9 mouse cellular contexts compared by ENCODE assay signal in genomic region chr7:66409433-66409832, GRCm38 (mm10). TPM values are rescaled to one million over a fixed set of nuclear protein-coding genes. Genes with fewer than 3 reads are reported as not detected.
DNase-seq lines count a peak whose midpoint lies in the region; ATAC-seq and TF ChIP-seq lines count a peak whose summit lies in the region.
"Had no signal": no experiment of that assay in that cellular context is flagged by ENCODE, and none has a peak within 500 bp of the region (broad histone marks: within the 10 kb centered on the region; RNA-seq: fewer than 3 reads in every experiment).

No protein-coding gene starts in this region.

- H3K4me2 ChIP-seq in midbrain, postnatal 0 days (ENCODE audit: low read depth, low read length, poor library complexity, severe bottlenecking), result no peak overlapping the region

- no peak overlapping the region for H3K27ac ChIP-seq in midbrain, postnatal 0 days (ENCODE audit: low read depth, low read length)

- H3K4me3 ChIP-seq in midbrain, postnatal 0 days (ENCODE audit: low read depth, low read length), result no peak overlapping the region

- no peaks in the 10 kb centered on the region for H3K36me3 ChIP-seq in midbrain, postnatal 0 days (ENCODE audit: insufficient read depth, low read length)

- no peak overlapping the region for H3K9ac ChIP-seq in midbrain, postnatal 0 days (replicated peaks; ENCODE audit: low read length, poor library complexity, severe bottlenecking)

- H3K9me3 ChIP-seq in midbrain, postnatal 0 days (ENCODE audit: low read length), result no peaks in the 10 kb centered on the region

- peak; percentile 90 for TF ChIP-seq CTCF in midbrain, postnatal 0 days (IDR thresholded peaks at IDR 0.05)

- no peaks in the 10 kb centered on the region for H3K27me3 ChIP-seq in midbrain, postnatal 0 days (ENCODE audit: insufficient read depth, low read length)

- no peaks in the 10 kb centered on the region for H3K4me1 ChIP-seq in midbrain, postnatal 0 days (ENCODE audit: insufficient read depth, low read length)

- ATAC-seq in midbrain, postnatal 0 days (ENCODE audit: low FRiP score), result peak; percentile 33; the same call in 1 of the 2 replicates

- peak; percentile 76 for DNase-seq in adrenal gland, postnatal 14 days
- no peak for DNase-seq in adrenal gland, adult 8-10 months
- DNase-seq in layer of hippocampus, adult 11-12 months (ENCODE audit: low spot score), result peak; percentile 13
- no peak for DNase-seq in layer of hippocampus, adult 8-10 months (ENCODE audit: low spot score in 2 of 2)
- DNase-seq in R1 (ENCODE audit: low read depth, low spot score), result peak; percentile 60
- DNase-seq in induced T-regulatory cell, adult 2 months (ENCODE audit: low read depth), result peak; percentile 21
- peak; percentile 79 for DNase-seq in midbrain, postnatal 0 days (ENCODE audit: low spot score)
- DNase-seq in c-Kit-positive CD71-positive TER-119-positive erythroid progenitor cells, embryonic 14.5 days (ENCODE audit: low spot score), result no peak

- 71% methylated on average over 6 of the region's 6 CpGs for WGBS in midbrain, postnatal 0 days

RNA-seq across cellular contexts. Expression of gene Aldh1a3, which starts 17.9 kb away (rescaled TPM):
- total RNA-seq in adrenal gland, postnatal 14 days (2021), result 10.9 and 12.6 TPM in 2 replicates
- 10 to 100 TPM; 17.9 to 26.2 (median 22.4) TPM for total RNA-seq in adrenal gland, adult 8-10 months (2022)
- total RNA-seq in layer of hippocampus, adult 8-10 months (2022), result 1 to 10 TPM in 2 of 4 experiments, under 1 TPM in 2; 0.50 to 1.6 (median 1.0) TPM
- 0.85 and 1.5 TPM in 2 replicates for total RNA-seq in midbrain, postnatal 0 days (2014; rRNA removed)
- polyA plus RNA-seq in midbrain, postnatal 0 days (2015; fragmentation: Nextera tagmentation; extraction: Ambion mirVana), result 0.59 and 1.1 TPM in 2 replicates

RNA-seq across cellular contexts. Expression of gene Lrrk1, which starts 21.3 kb away (rescaled TPM):
- 12.2 and 14.6 TPM in 2 replicates for total RNA-seq in adrenal gland, postnatal 14 days (2021)
- total RNA-seq in adrenal gland, adult 8-10 months (2022), result 10 to 100 TPM; 15.9 to 27.3 (median 21.8) TPM
- total RNA-seq in layer of hippocampus, adult 8-10 months (2022), result 1 to 10 TPM; 3.3 to 7.0 (median 4.9) TPM
- 3.0 and 3.8 TPM in 2 replicates for total RNA-seq in midbrain, postnatal 0 days (2014; rRNA removed)
- polyA plus RNA-seq in midbrain, postnatal 0 days (2015; fragmentation: Nextera tagmentation; extraction: Ambion mirVana), result 2.1 and 2.2 TPM in 2 replicates

RNA-seq across cellular contexts. Expression of gene Gm10974, which starts 43.7 kb away (rescaled TPM):
- total RNA-seq in adrenal gland, postnatal 14 days (2021), result not detected in 2 replicates
- total RNA-seq in adrenal gland, adult 8-10 months (2022), result not detected
- total RNA-seq in layer of hippocampus, adult 8-10 months (2022), result not detected
- not detected in 2 replicates for total RNA-seq in midbrain, postnatal 0 days (2014; rRNA removed)
- not detected in 2 replicates for polyA plus RNA-seq in midbrain, postnatal 0 days (2015; fragmentation: Nextera tagmentation; extraction: Ambion mirVana)
- polyA plus RNA-seq: frontal cortex, adult 2 months had no signal

Comparison
In these comparisons a context has a peak if more than half of its experiments do, and no peak if none do; other contexts are left out.
1. DNase-seq: peak in adrenal gland, postnatal 14 days (single experiment), layer of hippocampus, adult 11-12 months (single experiment), R1 (single experiment), induced T-regulatory cell, adult 2 months (single experiment) and midbrain, postnatal 0 days (single experiment); none in adrenal gland, adult 8-10 months (single experiment), layer of hippocampus, adult 8-10 months (0 of 2) and c-Kit-positive CD71-positive TER-119-positive erythroid progenitor cells, embryonic 14.5 days (single experiment).